12 mouse cellular contexts compared by ENCODE assay signal in genomic region chr12:24573275-24573580, GRCm38 (mm10). TPM values are rescaled to one million over a fixed set of nuclear protein-coding genes. Genes with fewer than 3 reads are reported as not detected.
DNase-seq lines count a peak whose midpoint lies in the region; ATAC-seq and TF ChIP-seq lines count a peak whose summit lies in the region.
"Had no signal": no experiment of that assay in that cellular context is flagged by ENCODE, and none has a peak within 500 bp of the region (broad histone marks: within the 10 kb centered on the region; RNA-seq: fewer than 3 reads in every experiment).

No protein-coding gene starts in this region.

- peak overlapping the region; percentile 65; the same call in 1 of the 2 replicates for H3K27ac ChIP-seq in heart, embryonic 13.5 days (replicated peaks)
- no peak overlapping the region for H3K27ac ChIP-seq in kidney, embryonic 16.5 days (ENCODE audit: low read length)
- H3K27ac ChIP-seq in midbrain, embryonic 13.5 days = no peak overlapping the region
- no peak overlapping the region for H3K27ac ChIP-seq in midbrain, embryonic 14.5 days (replicated peaks; ENCODE audit: low read depth, low read length)
- H3K27ac ChIP-seq in stomach, postnatal 0 days (replicated peaks) = 0 out of 2 replicates have a peak overlapping the region, but pooled peaks have one; percentile 8
- H3K27ac ChIP-seq: macrophage had no signal

- H3K27me3 ChIP-seq in heart, embryonic 13.5 days (replicated peaks) = peaks cover 31% of the 10 kb centered on the region
- peaks cover 10% of the 10 kb centered on the region; the same call in 1 of the 2 replicates for H3K27me3 ChIP-seq in kidney, embryonic 16.5 days (ENCODE audit: insufficient read depth, low read length)
- H3K27me3 ChIP-seq in midbrain, embryonic 13.5 days = peaks cover 45% of the 10 kb centered on the region
- H3K27me3 ChIP-seq in midbrain, embryonic 14.5 days (ENCODE audit: control insufficient read depth, insufficient read depth, low read length) = peaks cover 34% of the 10 kb centered on the region
- no peaks in the 10 kb centered on the region for H3K27me3 ChIP-seq in stomach, postnatal 0 days (ENCODE audit: control insufficient read depth, insufficient read depth, low read length)
- H3K27me3 ChIP-seq: Patski had no signal

- peak overlapping the region; percentile 77 for H3K4me3 ChIP-seq in heart, embryonic 13.5 days
- H3K4me3 ChIP-seq in kidney, embryonic 16.5 days (ENCODE audit: low read length) = peak overlapping the region; percentile 72
- H3K4me3 ChIP-seq in midbrain, embryonic 13.5 days (replicated peaks) = no peak overlapping the region
- no peak overlapping the region for H3K4me3 ChIP-seq in midbrain, embryonic 14.5 days (replicated peaks; ENCODE audit: low read depth, low read length)
- H3K4me3 ChIP-seq in stomach, postnatal 0 days (ENCODE audit: low read depth, low read length) = peak overlapping the region; percentile 62

- no peaks in the 10 kb centered on the region for H3K9me3 ChIP-seq in heart, embryonic 13.5 days
- no peaks in the 10 kb centered on the region for H3K9me3 ChIP-seq in kidney, embryonic 16.5 days (ENCODE audit: low read length)
- no peaks in the 10 kb centered on the region for H3K9me3 ChIP-seq in midbrain, embryonic 13.5 days
- no peaks in the 10 kb centered on the region for H3K9me3 ChIP-seq in midbrain, embryonic 14.5 days (ENCODE audit: control insufficient read depth, low read length)
- H3K9me3 ChIP-seq in stomach, postnatal 0 days (ENCODE audit: control insufficient read depth, low read length) = no peaks in the 10 kb centered on the region

- intact Hi-C loops in heart, postnatal 14 days (cut with DNase I) = no loop called here

- no peak for ATAC-seq in heart, embryonic 13.5 days (ENCODE audit: extremely low read depth, insufficient number of reproducible peaks, low FRiP score, low TSS enrichment)
- no peak for ATAC-seq in kidney, embryonic 16.5 days (ENCODE audit: low FRiP score, low TSS enrichment)
- no peak for ATAC-seq in midbrain, embryonic 13.5 days
- ATAC-seq in midbrain, embryonic 14.5 days (ENCODE audit: low FRiP score, low TSS enrichment) = no peak
- no peak for ATAC-seq in stomach, postnatal 0 days (ENCODE audit: low FRiP score, low TSS enrichment)

- H3K9ac ChIP-seq in heart, embryonic 13.5 days = peak overlapping the region; percentile 87
- no peak overlapping the region for H3K9ac ChIP-seq in kidney, embryonic 16.5 days (replicated peaks; ENCODE audit: low read length)
- no peak overlapping the region for H3K9ac ChIP-seq in midbrain, embryonic 13.5 days (replicated peaks)
- H3K9ac ChIP-seq in midbrain, embryonic 14.5 days (replicated peaks; ENCODE audit: low read length) = no peak overlapping the region
- no peak overlapping the region; the same call in 1 of the 2 replicates for H3K9ac ChIP-seq in stomach, postnatal 0 days (ENCODE audit: low read length)

- 38% methylated on average over 3 of the region's 3 CpGs for WGBS in heart, embryonic 13.5 days
- WGBS in kidney, embryonic 16.5 days = 43% methylated on average over 3 of the region's 3 CpGs
- WGBS in midbrain, embryonic 13.5 days = 59% methylated on average over 3 of the region's 3 CpGs
- 61% methylated on average over 3 of the region's 3 CpGs for WGBS in midbrain, embryonic 14.5 days
- WGBS in stomach, postnatal 0 days = 48% methylated on average over 3 of the region's 3 CpGs

- TF ChIP-seq EP300 in stomach, postnatal 0 days (optimal IDR thresholded peaks at IDR 0.05) = no peak

- peak overlapping the region; percentile 88 for H3K4me2 ChIP-seq in heart, embryonic 13.5 days
- peak overlapping the region; percentile 93 for H3K4me2 ChIP-seq in kidney, embryonic 16.5 days (replicated peaks; ENCODE audit: low read depth, low read length)
- 0 out of 2 replicates have a peak overlapping the region, but pooled peaks have one; percentile 68 for H3K4me2 ChIP-seq in midbrain, embryonic 13.5 days (replicated peaks)
- no peak overlapping the region for H3K4me2 ChIP-seq in midbrain, embryonic 14.5 days (ENCODE audit: low read length)
- H3K4me2 ChIP-seq in stomach, postnatal 0 days (replicated peaks; ENCODE audit: low read depth) = peak overlapping the region; percentile 75

- no peak for DNase-seq in heart, postnatal 14 days
- DNase-seq in kidney, adult 18-20 months = no peak
- no peak for DNase-seq in midbrain, embryonic 14.5 days
- DNase-seq in stomach, postnatal 0 days (ENCODE audit: low spot score) = no peak
- DNase-seq in gastrocnemius, adult 8-10 months (ENCODE audit: low spot score in 2 of 2) = no peak
- DNase-seq: adrenal gland, postnatal 25 days; cerebellum, adult 8-10 months had no signal

- peaks cover 37% of the 10 kb centered on the region for H3K4me1 ChIP-seq in heart, embryonic 13.5 days
- peaks cover 22% of the 10 kb centered on the region for H3K4me1 ChIP-seq in kidney, embryonic 16.5 days (ENCODE audit: insufficient read depth, low read length)
- peaks cover 10% of the 10 kb centered on the region for H3K4me1 ChIP-seq in midbrain, embryonic 13.5 days (replicated peaks)
- H3K4me1 ChIP-seq in midbrain, embryonic 14.5 days (ENCODE audit: control insufficient read depth, insufficient read depth, low read length) = no peaks in the 10 kb centered on the region
- no peaks in the 10 kb centered on the region for H3K4me1 ChIP-seq in stomach, postnatal 0 days (replicated peaks; ENCODE audit: control insufficient read depth, insufficient read depth)

- no peak for TF ChIP-seq CTCF in stomach, postnatal 0 days (IDR thresholded peaks at IDR 0.05; ENCODE audit: low read depth)

- peaks cover 21% of the 10 kb centered on the region for H3K36me3 ChIP-seq in heart, embryonic 13.5 days
- H3K36me3 ChIP-seq in kidney, embryonic 16.5 days (ENCODE audit: insufficient read depth, low read length) = no peaks in the 10 kb centered on the region
- H3K36me3 ChIP-seq in midbrain, embryonic 13.5 days = no peaks in the 10 kb centered on the region
- H3K36me3 ChIP-seq in midbrain, embryonic 14.5 days (ENCODE audit: control insufficient read depth, insufficient read depth, low read length) = no peaks in the 10 kb centered on the region
- peaks cover 3% of the 10 kb centered on the region for H3K36me3 ChIP-seq in stomach, postnatal 0 days (ENCODE audit: control insufficient read depth, insufficient read depth, low read length)

RNA-seq across cellular contexts. Expression of gene Grhl1, which starts 1.1 kb away (rescaled TPM):
- polyA plus RNA-seq in heart, embryonic 13.5 days (2015; fragmentation: Nextera tagmentation; extraction: Ambion mirVana) = 2.0 and 2.1 TPM in 2 replicates
- under 1 TPM; 0.44 to 0.84 TPM for total RNA-seq in heart, postnatal 14 days (2021)
- polyA plus RNA-seq in kidney, embryonic 16.5 days (2015; fragmentation: Nextera tagmentation; extraction: Ambion mirVana) = 2.8 TPM in 2 replicates
- 0.48 and 0.58 TPM in 2 replicates for polyA plus RNA-seq in midbrain, embryonic 13.5 days (2015; fragmentation: Nextera tagmentation; extraction: Ambion mirVana)
- polyA plus RNA-seq in midbrain, embryonic 14.5 days (2014; fragmentation: Nextera tagmentation; extraction: Ambion mirVana) = 0.36 and 0.66 TPM in 2 replicates
- polyA plus RNA-seq in stomach, postnatal 0 days (2015; fragmentation: Nextera tagmentation; extraction: Ambion mirVana) = 28.6 and 28.9 TPM in 2 replicates
- total RNA-seq in gastrocnemius, adult 8-10 months (2022) = under 1 TPM in 3 of 4 experiments, not detected in 1; 0.10 to 0.22 (median 0.12) TPM

Comparison
In these comparisons a context has a peak if more than half of its experiments do, and no peak if none do; other contexts are left out.
1. H3K27ac ChIP-seq: peak in heart, embryonic 13.5 days (single experiment) and stomach, postnatal 0 days (single experiment); none in kidney, embryonic 16.5 days (single experiment), midbrain, embryonic 13.5 days (single experiment) and midbrain, embryonic 14.5 days (single experiment).
2. H3K4me3 ChIP-seq: peak in heart, embryonic 13.5 days (single experiment), kidney, embryonic 16.5 days (single experiment) and stomach, postnatal 0 days (single experiment); none in midbrain, embryonic 13.5 days (single experiment) and midbrain, embryonic 14.5 days (single experiment).